Mouse (Mus musculus) midbrain, embryonic 11.5 days (tissue): ENCODE data around the gene Slc25a36. TPM values are rescaled to one million over a fixed set of nuclear protein-coding genes. Genes with fewer than 3 reads are reported as not detected.

ENCODE experiments used
- ATAC-seq: fragments of 200-750 bp; cut with Nextera tagmentation; 2 replicates; pipeline ENCODE4 v1.8.0; 2017; ENCODE audit warnings: moderate TSS enrichment, moderate library complexity; ENCODE audit not compliant: low FRiP score
- DNase-seq: peaks from one replicate; pipeline ENCODE4 v3.0.0; 2015; ENCODE audit warnings: low spot score; ENCODE audit errors: missing footprints
- H3K27ac ChIP-seq: fragments of 300-500 bp; sonication (generic); 2 replicates; pipeline ENCODE4 v1.5.1; 2014; ENCODE audit warnings: low read depth, low read length
- H3K27me3 ChIP-seq: fragments of 300-500 bp; sonication (generic); 2 replicates; pipeline ENCODE4 v1.6.1; 2014; ENCODE audit warnings: mild to moderate bottlenecking, low read length, moderate library complexity, mixed read lengths; ENCODE audit not compliant: control insufficient read depth, insufficient read depth
- H3K36me3 ChIP-seq: fragments of 300-500 bp; sonication (generic); 2 replicates; pipeline ENCODE4 v1.6.1; 2014; ENCODE audit warnings: mild to moderate bottlenecking, low read length, moderate library complexity, mixed read lengths; ENCODE audit not compliant: control insufficient read depth, insufficient read depth
- H3K4me1 ChIP-seq: fragments of 300-500 bp; sonication (generic); 2 replicates; pipeline ENCODE4 v1.6.1; 2014; ENCODE audit warnings: low read length; ENCODE audit not compliant: control insufficient read depth, insufficient read depth
- H3K4me2 ChIP-seq: fragments of 300-500 bp; sonication (generic); 2 replicates; pipeline ENCODE4 v1.6.1; 2014; ENCODE audit warnings: mild to moderate bottlenecking, moderate library complexity
- H3K4me3 ChIP-seq: fragments of 300-500 bp; sonication (generic); 2 replicates; pipeline ENCODE4 v1.5.1; 2014; ENCODE audit warnings: low read depth, low read length
- H3K9ac ChIP-seq: fragments of 300-500 bp; sonication (generic); 2 replicates; pipeline ENCODE4 v1.6.1; 2014; ENCODE audit warnings: low read length
- H3K9me3 ChIP-seq: fragments of 300-500 bp; sonication (generic); 2 replicates; pipeline ENCODE4 v1.6.1; 2016; ENCODE audit warnings: low read length; ENCODE audit not compliant: control insufficient read depth
- WGBS: fragments of 180-500 bp; shearing (Covaris S2); extraction: QIAGEN DNeasy Blood & Tissue Kit; methylation state at CpG from one replicate; pipeline ENCODE4 v1.1.7; 2014; 5-methylcytosine and 5-hydroxymethylcytosine counted together
- polyA plus RNA-seq: library from polyadenylated mRNA; unstranded; fragments of >200 nt; fragmentation: Nextera tagmentation; extraction: Ambion mirVana; gene quantifications from 2 replicates; pipeline ENCODE4 v1.2.1, GENCODE M21; 2014

The Slc25a36 gene
- polyA plus RNA-seq, 1 experiment from 2014 or later = 81.4 TPM

DNA sequence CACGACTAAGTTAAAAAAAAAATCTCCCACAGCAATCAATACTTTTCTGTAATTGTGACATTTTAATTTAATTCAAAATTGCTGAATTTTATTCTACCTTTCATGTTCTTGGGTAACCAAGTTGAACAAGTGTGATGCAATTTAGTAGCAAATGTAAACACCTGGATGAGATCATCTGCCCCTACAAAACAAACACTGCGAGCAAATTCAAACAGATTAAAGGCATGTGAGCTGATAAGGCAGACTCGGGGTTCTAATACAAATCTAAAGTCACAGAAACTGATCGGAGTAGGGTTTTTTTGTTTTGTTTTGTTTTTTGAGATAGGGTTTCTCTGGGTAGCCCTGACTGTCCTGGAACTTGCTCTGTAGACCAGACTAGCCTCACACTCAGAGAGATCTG is 12.0 kb downstream of the Slc25a36 start:
- H3K27me3 ChIP-seq = no peaks in the 10 kb centered on the region
- no peak overlapping the region for H3K4me2 ChIP-seq
- no peaks in the 10 kb centered on the region for H3K9me3 ChIP-seq
- no peaks in the 10 kb centered on the region for H3K4me1 ChIP-seq
- no peak overlapping the region for H3K9ac ChIP-seq
- ATAC-seq = no peak
- DNase-seq = no peak
- H3K36me3 ChIP-seq = no peaks in the 10 kb centered on the region
- 90% methylated on average over 4 of the region's 4 CpGs for WGBS
- no peak overlapping the region for H3K27ac ChIP-seq
- no peak overlapping the region for H3K4me3 ChIP-seq

GRCm38 (mm10) chr9:97096180-97096579 is 14.8 kb downstream of the Slc25a36 start:
- H3K4me3 ChIP-seq = no peak overlapping the region
- 95% methylated on average over 1 of the region's 1 CpGs for WGBS
- no peak overlapping the region for H3K4me2 ChIP-seq
- DNase-seq (no peak), ATAC-seq (no peak)
- no peaks in the 10 kb centered on the region for H3K9me3 ChIP-seq
- no peak overlapping the region for H3K27ac ChIP-seq
- no peak overlapping the region for H3K9ac ChIP-seq
- no peaks in the 10 kb centered on the region for H3K4me1 ChIP-seq
- no peaks in the 10 kb centered on the region for H3K27me3 ChIP-seq
- no peaks in the 10 kb centered on the region; the same call in 1 of the 2 replicates for H3K36me3 ChIP-seq

- no peak overlapping the region for H3K27ac ChIP-seq
- ATAC-seq (no peak), DNase-seq (peak; percentile 2)
- no peak overlapping the region for H3K9ac ChIP-seq
- no peak overlapping the region for H3K4me2 ChIP-seq
- no peaks in the 10 kb centered on the region for H3K4me1 ChIP-seq
- no peaks in the 10 kb centered on the region; the same call in 1 of the 2 replicates for H3K36me3 ChIP-seq
- H3K9me3 ChIP-seq = no peaks in the 10 kb centered on the region
- no peaks in the 10 kb centered on the region for H3K27me3 ChIP-seq
- no peak overlapping the region for H3K4me3 ChIP-seq
Measured at GRCm38 (mm10) chr9:97087850-97088249, 23.1 kb downstream of the Slc25a36 start.

- Histone ChIP-seq H3K9me3 (no peaks in the 10 kb centered on the region), H3K4me3 (no peak overlapping the region), H3K4me1 (no peaks in the 10 kb centered on the region), H3K9ac (no peak overlapping the region), H3K27me3 (no peaks in the 10 kb centered on the region), H3K4me2 (no peak overlapping the region), H3K27ac (no peak overlapping the region), H3K36me3 (no peaks in the 10 kb centered on the region)
- DNase-seq (no peak), ATAC-seq (no peak)
- WGBS = 85% methylated on average over 2 of the region's 2 CpGs
Measured at GRCm38 (mm10) chr9:97084628-97085027, 26.3 kb downstream of the Slc25a36 start.

DNA sequence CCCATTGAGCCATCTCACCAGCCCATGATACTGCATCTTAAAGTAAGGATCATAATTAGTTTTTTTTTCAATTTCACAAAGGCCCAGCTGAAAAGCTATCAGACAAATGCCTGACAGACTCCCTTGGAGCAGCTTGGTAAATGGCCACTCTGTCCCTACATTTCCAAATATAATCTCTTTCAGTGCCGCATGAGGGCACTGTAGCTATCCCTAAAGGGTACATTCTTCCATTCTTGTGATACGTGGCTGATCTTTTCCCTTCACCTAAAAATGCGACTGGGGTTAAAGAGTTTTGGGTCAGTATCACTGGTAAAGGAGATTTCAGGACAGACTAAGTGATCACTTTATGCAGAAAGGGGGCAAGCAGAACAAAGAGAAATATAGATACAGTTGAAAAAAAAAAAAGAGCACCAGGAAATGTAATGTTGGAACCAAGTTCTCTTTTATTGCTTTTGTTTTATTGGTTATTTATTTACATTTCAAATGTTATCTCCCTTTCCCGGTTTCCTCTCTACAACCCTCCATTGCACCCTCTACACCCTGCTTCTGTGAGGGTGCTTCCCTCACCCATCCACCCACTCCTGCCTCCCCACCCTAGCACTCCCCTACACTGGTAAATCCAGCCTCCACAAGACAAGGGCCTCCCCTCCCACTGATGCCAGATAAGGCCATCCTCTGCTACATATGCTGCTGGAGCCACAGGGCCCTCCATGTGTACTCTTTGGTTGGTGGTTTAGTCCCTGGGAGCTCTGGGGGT is 29.7 kb downstream of the Slc25a36 start:
- ATAC-seq (no peak), DNase-seq (peak; percentile 65)
- Histone ChIP-seq H3K9ac (no peak overlapping the region), H3K36me3 (peaks cover 2% of the 10 kb centered on the region; the same call in 1 of the 2 replicates), H3K27ac (no peak overlapping the region), H3K4me1 (no peaks in the 10 kb centered on the region), H3K4me2 (no peak overlapping the region), H3K9me3 (no peaks in the 10 kb centered on the region), H3K4me3 (no peak overlapping the region), H3K27me3 (no peaks in the 10 kb centered on the region)
- 91% methylated on average over 4 of the region's 4 CpGs for whole genome bisulfite sequencing

DNA sequence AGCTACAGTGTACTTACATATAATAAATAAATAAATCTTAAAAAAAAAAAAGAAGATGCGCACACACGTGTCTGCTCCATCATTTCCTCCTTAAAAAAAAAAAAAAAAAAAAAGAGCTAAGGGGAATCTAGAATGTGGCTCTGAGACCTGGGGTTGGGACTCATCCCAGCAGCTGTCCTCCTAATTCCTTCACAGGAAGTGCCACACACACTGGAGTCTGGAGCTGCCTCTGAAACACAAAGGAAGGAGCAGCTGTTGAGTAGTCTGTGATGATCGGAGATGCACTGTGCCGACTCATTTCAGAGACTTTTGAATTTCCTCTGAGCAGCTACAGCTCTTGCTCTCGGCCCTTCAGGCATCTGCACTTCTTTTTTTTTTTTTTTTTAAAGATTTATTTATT is 41.0 kb downstream of the Slc25a36 start:
- no peak overlapping the region for H3K4me3 ChIP-seq
- WGBS = 81% methylated on average over 5 of the region's 5 CpGs
- no peak overlapping the region for H3K27ac ChIP-seq
- no peak overlapping the region for H3K4me2 ChIP-seq
- H3K4me1 ChIP-seq = peaks cover 6% of the 10 kb centered on the region
- H3K27me3 ChIP-seq = no peaks in the 10 kb centered on the region
- no peaks in the 10 kb centered on the region for H3K36me3 ChIP-seq
- ATAC-seq (no peak), DNase-seq (peak; percentile 26)
- H3K9me3 ChIP-seq = no peaks in the 10 kb centered on the region
- no peak overlapping the region for H3K9ac ChIP-seq

GRCm38 (mm10) chr9:97069466-97069865 is 41.5 kb downstream of the Slc25a36 start:
- H3K27me3 ChIP-seq = no peaks in the 10 kb centered on the region
- H3K9ac ChIP-seq = no peak overlapping the region
- H3K4me1 ChIP-seq = peaks cover 6% of the 10 kb centered on the region
- H3K9me3 ChIP-seq = no peaks in the 10 kb centered on the region
- H3K4me2 ChIP-seq = no peak overlapping the region
- DNase-seq (peak; percentile 56), ATAC-seq (no peak)
- H3K27ac ChIP-seq = no peak overlapping the region
- 93% methylated on average over 5 of the region's 5 CpGs for WGBS
- H3K4me3 ChIP-seq = no peak overlapping the region
- no peaks in the 10 kb centered on the region for H3K36me3 ChIP-seq

- ATAC-seq (peak; percentile 78), DNase-seq (peak; percentile 95)
- no peaks in the 10 kb centered on the region for H3K27me3 ChIP-seq
- H3K4me3 ChIP-seq = no peak overlapping the region
- H3K27ac ChIP-seq = no peak overlapping the region; the same call in 1 of the 2 replicates
- WGBS = 54% methylated on average over 9 of the region's 9 CpGs
- H3K36me3 ChIP-seq = no peaks in the 10 kb centered on the region
- no peaks in the 10 kb centered on the region for H3K9me3 ChIP-seq
- H3K9ac ChIP-seq = no peak overlapping the region
- no peak overlapping the region for H3K4me2 ChIP-seq
- H3K4me1 ChIP-seq = peaks cover 6% of the 10 kb centered on the region
Measured at GRCm38 (mm10) chr9:97068201-97069095, 42.5 kb downstream of the Slc25a36 start.

DNA sequence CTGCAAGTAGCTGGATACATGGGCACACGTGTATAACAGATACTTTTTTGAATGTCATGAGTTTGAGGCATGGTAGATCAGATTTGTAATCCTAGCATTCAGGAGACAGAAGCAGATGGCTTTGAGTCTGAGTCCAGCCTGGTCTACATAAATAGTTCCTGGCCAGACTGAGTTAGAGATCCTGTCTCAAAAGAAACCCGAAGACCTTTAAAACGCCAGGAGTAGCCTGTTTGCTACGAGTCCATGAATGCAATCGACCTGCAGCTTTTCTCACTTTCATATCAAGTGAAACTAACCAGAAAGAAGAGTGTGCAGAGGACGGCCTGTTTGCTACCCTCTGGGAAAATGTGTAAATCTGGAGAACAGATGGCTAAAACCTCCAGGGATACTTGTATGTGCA is 43.2 kb downstream of the Slc25a36 start:
- no peak overlapping the region for H3K4me2 ChIP-seq
- no peak overlapping the region for H3K27ac ChIP-seq
- no peak overlapping the region for H3K9ac ChIP-seq
- H3K27me3 ChIP-seq = no peaks in the 10 kb centered on the region
- H3K4me3 ChIP-seq = no peak overlapping the region
- H3K4me1 ChIP-seq = peaks cover 6% of the 10 kb centered on the region
- 85% methylated on average over 6 of the region's 6 CpGs for WGBS
- ATAC-seq (no peak), DNase-seq (peak; percentile 61)
- no peaks in the 10 kb centered on the region for H3K36me3 ChIP-seq
- no peaks in the 10 kb centered on the region for H3K9me3 ChIP-seq
